Mouse (Mus musculus) embryonic facial prominence, embryonic 11.5 days (tissue): Measurements from ENCODE around the gene Setd1b. TPM values are rescaled to one million over a fixed set of nuclear protein-coding genes. Genes with fewer than 3 reads are reported as not detected.

Experiments
- ATAC-seq: fragments of 200-750 bp; cut with Nextera tagmentation; replicated peaks from 2 replicates; pipeline ENCODE4 v1.8.0; 2017; ENCODE audit warnings: low read depth; ENCODE audit not compliant: insufficient number of reproducible peaks, low FRiP score, low TSS enrichment
- DNase-seq: peaks from one replicate; pipeline ENCODE4 v3.0.0-alpha.2; 2015; ENCODE audit warnings: low spot score
- H3K27ac ChIP-seq: fragments of 300-500 bp; sonication (generic); replicated peaks from 2 replicates; pipeline ENCODE4 v1.5.1; 2014; ENCODE audit warnings: mild to moderate bottlenecking, low read depth, low read length, control low read depth
- H3K27me3 ChIP-seq: fragments of 300-500 bp; sonication (generic); 2 replicates; pipeline ENCODE4 v1.6.1; 2014; ENCODE audit warnings: mild to moderate bottlenecking, low read length, moderate library complexity, mixed read lengths; ENCODE audit not compliant: control insufficient read depth, insufficient read depth
- H3K36me3 ChIP-seq: fragments of 300-500 bp; sonication (generic); replicated peaks from 2 replicates; pipeline ENCODE4 v1.6.1; 2014; ENCODE audit warnings: low read depth, mild to moderate bottlenecking, low read length, moderate library complexity, mixed read lengths; ENCODE audit not compliant: control insufficient read depth, insufficient read depth
- H3K4me1 ChIP-seq: fragments of 300-500 bp; sonication (generic); 2 replicates; pipeline ENCODE4 v1.6.1; 2014; ENCODE audit warnings: low read length, mixed read lengths; ENCODE audit not compliant: control insufficient read depth, insufficient read depth
- H3K4me2 ChIP-seq: fragments of 300-500 bp; sonication (generic); 2 replicates; pipeline ENCODE4 v1.6.1; 2014; ENCODE audit warnings: low read depth, mild to moderate bottlenecking, control low read depth, low read length, moderate library complexity
- H3K4me3 ChIP-seq: fragments of 300-500 bp; sonication (generic); 2 replicates; pipeline ENCODE4 v1.5.1; 2014; ENCODE audit warnings: low read depth, low read length, control low read depth
- H3K9ac ChIP-seq: fragments of 300-500 bp; sonication (generic); replicated peaks from 2 replicates; pipeline ENCODE4 v1.6.1; 2014; ENCODE audit warnings: mild to moderate bottlenecking, control low read depth, low read length
- H3K9me3 ChIP-seq: fragments of 300-500 bp; sonication (generic); replicated peaks from 2 replicates; pipeline ENCODE4 v1.6.1; 2016; ENCODE audit warnings: mild to moderate bottlenecking, low read length, inconsistent platforms, mixed read lengths; ENCODE audit not compliant: control insufficient read depth
- whole genome bisulfite sequencing: fragments of 180-500 bp; shearing (Covaris S2); extraction: QIAGEN DNeasy Blood & Tissue Kit; methylation state at CpG from one replicate; pipeline ENCODE4 v1.1.7; 2014; 5-methylcytosine and 5-hydroxymethylcytosine counted together
- polyA plus RNA-seq: library from polyadenylated mRNA; unstranded; fragments of >200 nt; fragmentation: Nextera tagmentation; extraction: Ambion mirVana; gene quantifications from 2 replicates; pipeline ENCODE4 v1.2.1, GENCODE M21; 2014

Setd1b gene
- polyA plus RNA-seq, 1 experiment from 2014 or later = 9.6 TPM

DNA sequence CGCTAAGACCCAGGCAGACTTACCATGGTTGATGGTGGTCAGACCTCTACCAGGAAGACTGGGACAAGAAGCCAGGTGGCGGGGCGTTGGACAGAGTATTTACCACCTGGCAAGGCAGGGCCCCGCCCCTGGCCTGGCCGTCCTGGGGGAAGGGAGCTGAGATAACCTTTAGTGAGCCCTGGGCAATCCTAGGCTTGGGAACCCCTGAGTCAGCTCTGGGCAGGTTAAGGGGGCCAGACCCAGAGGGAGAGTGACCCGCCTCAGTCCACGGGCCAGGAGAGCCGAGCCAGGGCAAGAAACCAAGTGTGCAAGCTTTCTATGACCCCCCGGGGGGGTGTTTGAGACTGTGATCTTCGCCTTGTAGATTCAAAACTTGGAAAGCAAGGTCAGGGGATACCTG, 40.7 kb downstream of the Setd1b start, which contains the start of gene Hpd:
Gene Hpd (minus strand): TSS at position 77 of the 400 bp plus-strand sequence.
- Histone ChIP-seq H3K36me3 (no peaks in the 10 kb centered on the region), H3K9me3 (no peaks in the 10 kb centered on the region), H3K4me1 (no peaks in the 10 kb centered on the region), H3K9ac (no peak within 1 kb of the TSS), H3K27ac (no peak within 1 kb of the TSS), H3K4me3 (no peak within 1 kb of the TSS), H3K4me2 (no peak within 1 kb of the TSS), H3K27me3 (no peaks in the 10 kb centered on the region)
- no peak for DNase-seq
- ATAC-seq = no peak
- WGBS = 84% methylated on average over 10 of the region's 10 CpGs

DNA sequence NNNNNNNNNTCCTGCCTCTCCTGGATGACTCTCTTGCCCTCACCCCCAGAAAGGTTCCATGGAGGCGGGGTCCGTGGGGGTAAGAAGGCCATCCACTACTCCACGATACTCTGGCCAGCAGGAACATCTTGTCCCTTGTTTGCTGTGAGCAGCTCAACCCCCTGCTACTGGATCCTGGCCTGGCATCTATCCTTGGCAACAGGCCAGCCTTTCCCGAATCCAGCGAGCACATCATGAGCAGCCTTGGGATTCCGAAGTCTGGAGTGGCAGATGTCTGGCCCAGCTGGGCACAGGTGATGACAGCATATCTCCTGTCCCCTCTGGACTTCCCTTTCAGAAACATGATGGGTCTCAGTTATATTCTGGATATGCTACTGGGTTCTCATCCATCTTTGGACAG, 44.0 kb downstream of the Setd1b start:
- Histone ChIP-seq H3K4me3 (no peak overlapping the region), H3K27ac (no peak overlapping the region), H3K4me2 (no peak overlapping the region), H3K27me3 (no peaks in the 10 kb centered on the region), H3K9me3 (no peaks in the 10 kb centered on the region), H3K36me3 (no peaks in the 10 kb centered on the region), H3K4me1 (no peaks in the 10 kb centered on the region), H3K9ac (no peak overlapping the region)
- 89% methylated on average over 6 of the region's 6 CpGs for WGBS
- DNase-seq (no peak), ATAC-seq (no peak)

DNA sequence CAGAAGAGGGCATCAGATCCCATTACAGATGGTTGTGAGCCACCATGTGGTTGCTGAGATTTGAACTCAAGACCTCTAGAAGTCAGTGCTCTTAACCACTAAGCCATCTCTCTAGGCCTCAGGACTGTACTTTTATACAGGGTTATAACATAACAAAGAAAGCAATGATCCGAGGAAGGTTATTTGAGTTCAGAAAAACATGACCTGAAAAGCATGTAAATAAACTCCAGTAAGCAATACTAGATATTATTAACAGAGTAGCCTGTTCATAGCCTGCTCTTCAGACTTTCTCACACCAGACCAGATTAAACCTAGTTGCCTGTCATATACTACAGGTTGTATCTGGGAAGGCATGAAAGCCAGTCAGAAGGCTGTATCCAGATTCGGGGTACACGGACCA, 45.3 kb downstream of the Setd1b start:
- H3K9ac ChIP-seq = no peak overlapping the region
- H3K4me3 ChIP-seq = no peak overlapping the region
- H3K27ac ChIP-seq = no peak overlapping the region
- ATAC-seq (no peak), DNase-seq (no peak)
- WGBS = 90% methylated on average over 3 of the region's 3 CpGs
- no peaks in the 10 kb centered on the region for H3K9me3 ChIP-seq
- H3K4me2 ChIP-seq = no peak overlapping the region
- no peaks in the 10 kb centered on the region for H3K27me3 ChIP-seq
- H3K36me3 ChIP-seq = no peaks in the 10 kb centered on the region
- H3K4me1 ChIP-seq = no peaks in the 10 kb centered on the region

DNA sequence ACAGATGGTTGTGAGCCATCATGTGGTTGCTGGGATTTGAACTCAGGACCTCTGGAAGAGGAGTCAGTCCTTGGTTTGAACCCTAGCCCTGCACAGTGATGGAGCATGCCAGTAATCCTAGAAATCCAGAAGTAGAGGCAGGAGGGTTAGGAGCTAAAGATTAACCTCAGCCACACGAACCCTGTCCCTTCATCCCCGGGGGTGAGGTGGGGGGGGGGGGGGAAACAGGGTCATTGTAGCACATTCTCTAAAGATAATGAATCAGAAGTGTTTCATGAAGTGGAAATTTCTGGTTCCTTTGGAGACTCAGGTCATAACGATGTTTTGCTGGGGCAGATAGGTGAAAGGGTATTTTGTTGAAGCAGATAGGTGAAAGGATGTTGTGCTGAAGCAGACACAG, 48.9 kb downstream of the Setd1b start:
- no peak overlapping the region for H3K27ac ChIP-seq
- DNase-seq (no peak), ATAC-seq (no peak)
- 74% methylated on average over 3 of the region's 3 CpGs for WGBS
- no peaks in the 10 kb centered on the region for H3K9me3 ChIP-seq
- H3K27me3 ChIP-seq = no peaks in the 10 kb centered on the region
- no peak overlapping the region for H3K4me3 ChIP-seq
- no peak overlapping the region for H3K9ac ChIP-seq
- no peak overlapping the region for H3K4me2 ChIP-seq
- no peaks in the 10 kb centered on the region for H3K36me3 ChIP-seq
- no peaks in the 10 kb centered on the region for H3K4me1 ChIP-seq

DNA sequence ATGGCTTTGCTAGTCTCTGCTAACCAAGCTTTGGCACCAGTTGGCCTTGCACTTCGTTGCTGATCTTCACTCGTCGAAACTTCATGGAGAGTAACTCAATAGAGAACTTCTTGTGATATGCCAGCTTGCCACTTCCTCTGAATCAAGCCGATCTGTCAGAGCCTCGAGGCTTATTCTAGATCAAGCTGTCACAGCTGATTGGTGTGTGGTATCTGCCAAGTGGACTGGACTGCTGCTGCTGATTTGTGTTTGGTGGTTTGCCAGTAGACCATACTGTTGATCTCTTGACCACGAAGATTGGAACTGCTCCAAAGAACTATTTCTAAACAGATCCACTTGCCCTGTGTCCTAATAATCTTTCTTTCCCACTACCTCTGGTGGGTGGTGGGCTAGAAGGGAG, 49.4 kb downstream of the Setd1b start:
- H3K4me3 ChIP-seq = no peak overlapping the region
- no peak for ATAC-seq
- no peak for DNase-seq
- H3K4me2 ChIP-seq = no peak overlapping the region
- no peaks in the 10 kb centered on the region for H3K27me3 ChIP-seq
- no peak overlapping the region for H3K9ac ChIP-seq
- no peak overlapping the region for H3K27ac ChIP-seq
- 78% methylated on average over 6 of the region's 6 CpGs for WGBS
- H3K36me3 ChIP-seq = no peaks in the 10 kb centered on the region
- H3K9me3 ChIP-seq = no peaks in the 10 kb centered on the region
- no peaks in the 10 kb centered on the region for H3K4me1 ChIP-seq

DNA sequence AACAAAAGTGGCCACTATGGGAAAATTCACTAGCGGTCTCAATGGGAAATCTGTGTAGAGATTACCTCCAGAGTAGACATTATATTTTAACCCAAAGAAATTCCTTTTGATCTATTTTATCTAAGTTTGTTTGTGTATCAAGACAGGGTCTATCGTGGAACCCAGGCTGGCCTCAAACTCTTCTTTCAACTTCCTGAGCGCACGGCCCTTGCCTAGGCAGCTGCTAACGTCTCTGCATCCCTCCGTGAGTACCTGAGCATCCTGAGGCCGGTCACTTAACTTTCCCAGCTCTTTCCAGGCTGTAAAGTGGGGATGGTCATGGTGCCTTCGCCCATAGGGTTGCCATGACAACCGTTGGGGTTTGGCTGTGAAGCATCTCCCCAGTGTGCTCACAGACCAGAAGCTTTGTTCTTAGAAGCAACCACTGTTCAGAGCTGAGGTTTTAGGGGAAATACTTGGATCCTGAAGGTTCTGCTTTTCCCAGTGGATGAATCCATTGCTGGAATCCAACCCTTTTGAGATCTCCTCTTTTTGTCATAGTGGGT, 50.7 kb downstream of the Setd1b start:
- DNase-seq = no peak
- no peaks in the 10 kb centered on the region for H3K27me3 ChIP-seq
- H3K36me3 ChIP-seq = no peaks in the 10 kb centered on the region
- H3K9me3 ChIP-seq = no peaks in the 10 kb centered on the region
- H3K9ac ChIP-seq = no peak overlapping the region
- WGBS = 68% methylated on average over 9 of the region's 9 CpGs
- H3K4me1 ChIP-seq = no peaks in the 10 kb centered on the region
- no peak for ATAC-seq
- H3K4me3 ChIP-seq = no peak overlapping the region
- H3K27ac ChIP-seq = no peak overlapping the region
- no peak overlapping the region for H3K4me2 ChIP-seq

DNA sequence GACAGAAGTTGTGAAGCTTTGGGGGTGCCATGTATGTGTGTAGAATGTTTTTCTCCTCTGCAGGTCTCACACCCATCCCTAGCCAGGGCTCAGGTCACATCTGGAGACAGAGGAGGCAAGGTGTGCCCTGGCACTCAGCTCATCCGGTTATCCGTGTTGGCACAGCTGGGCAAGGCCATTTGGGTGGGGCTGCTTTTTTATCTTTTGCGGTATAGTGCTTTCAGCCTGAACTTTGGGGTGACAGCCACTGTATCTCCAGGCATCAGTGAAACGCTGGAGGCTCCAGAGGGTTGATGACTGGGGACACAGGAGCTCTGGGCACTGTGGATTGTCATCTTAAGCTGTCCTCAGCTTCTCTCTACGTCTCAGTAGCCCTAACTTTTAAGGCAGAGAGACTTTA, 51.4 kb downstream of the Setd1b start:
- H3K36me3 ChIP-seq = no peaks in the 10 kb centered on the region
- H3K9me3 ChIP-seq = no peaks in the 10 kb centered on the region
- DNase-seq (no peak), ATAC-seq (no peak)
- H3K27me3 ChIP-seq = no peaks in the 10 kb centered on the region
- H3K4me2 ChIP-seq = no peak overlapping the region
- no peak overlapping the region for H3K27ac ChIP-seq
- WGBS = 81% methylated on average over 5 of the region's 5 CpGs
- no peak overlapping the region for H3K4me3 ChIP-seq
- no peak overlapping the region for H3K9ac ChIP-seq
- no peaks in the 10 kb centered on the region for H3K4me1 ChIP-seq

DNA sequence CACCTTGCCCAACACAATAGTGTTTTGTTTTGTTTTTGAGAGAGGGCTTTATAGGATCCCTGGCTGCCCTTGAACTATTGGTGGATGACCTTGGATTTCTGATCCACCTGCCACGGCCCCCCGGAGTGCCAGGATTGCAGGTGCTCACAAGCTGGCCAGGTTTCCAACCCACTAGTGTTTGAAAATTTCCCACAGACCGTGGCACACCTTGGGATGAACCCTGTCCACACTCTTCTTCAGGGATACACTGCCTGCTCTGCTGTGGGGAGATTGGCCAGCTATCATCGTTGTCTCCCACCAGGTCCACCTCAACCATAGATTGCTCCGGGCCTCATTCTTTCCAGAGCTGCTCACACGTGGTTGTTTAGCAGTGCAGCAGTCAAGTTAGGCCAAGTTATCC, 52.9 kb downstream of the Setd1b start:
- Histone ChIP-seq H3K4me3 (no peak overlapping the region), H3K4me2 (no peak overlapping the region), H3K27me3 (no peaks in the 10 kb centered on the region), H3K27ac (no peak overlapping the region), H3K4me1 (no peaks in the 10 kb centered on the region), H3K9me3 (no peaks in the 10 kb centered on the region), H3K36me3 (no peaks in the 10 kb centered on the region), H3K9ac (no peak overlapping the region)
- DNase-seq (no peak), ATAC-seq (no peak)
- 86% methylated on average over 6 of the region's 6 CpGs for WGBS
